Mouse (Mus musculus): ENCODE results near the gene Gm10334. TPM values are rescaled to one million over a fixed set of nuclear protein-coding genes. Genes with fewer than 3 reads are reported as not detected.
"Not testable (repeated sequence)": the region's sequence is repeated elsewhere in the genome, so short reads cannot be mapped to it uniquely, and the experiment has no call there.

The Gm10334 gene
- not detected for total RNA-seq (2022)

DNA sequence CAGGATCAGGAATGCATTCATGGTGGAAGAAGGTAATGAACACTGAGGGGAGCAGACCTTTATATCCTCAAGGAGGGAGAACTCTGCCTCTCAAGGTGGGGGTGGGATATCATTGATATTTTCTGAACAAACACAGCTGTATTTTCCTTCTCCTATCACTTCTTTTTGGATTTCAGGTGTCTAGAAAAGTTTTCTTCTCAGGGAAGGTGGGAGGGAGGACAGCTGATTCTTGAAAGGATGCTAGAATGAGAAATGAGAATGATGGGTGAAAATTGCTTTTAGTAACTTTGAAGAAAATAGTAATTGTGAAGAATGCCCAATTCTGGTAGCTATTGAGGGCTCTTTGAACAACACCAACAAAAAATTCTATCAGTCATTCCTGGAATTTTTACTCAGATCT, at the start of gene Gm10334:
Gene Gm10334, minus strand, starts transcription at position 101 of the 400 bp plus-strand sequence.
- DNase-seq (ENCODE audit: low spot score in 2 of 2) = not testable (repeated sequence)

DNA sequence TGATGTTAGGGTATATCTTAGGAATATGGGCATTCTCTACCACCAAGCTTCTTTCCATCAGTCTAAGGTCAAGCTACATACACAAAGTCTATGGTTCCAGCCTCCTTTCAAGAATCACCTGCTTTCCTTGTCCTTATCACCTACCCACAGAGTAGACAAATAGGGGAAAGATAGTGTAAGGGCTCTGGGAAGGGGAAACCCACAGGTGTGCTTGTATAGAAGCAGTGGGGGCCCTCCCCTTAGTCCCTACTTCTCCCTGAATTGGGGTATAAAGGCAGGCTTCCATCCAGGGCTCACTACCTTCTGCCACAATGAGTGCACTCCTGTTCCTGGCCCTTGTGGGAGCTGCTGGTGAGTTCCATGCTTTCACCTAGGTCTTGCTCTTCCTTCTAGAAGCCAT, 12.7 kb upstream of the Gm10334 start, which contains the start of gene Prss1:
Gene Prss1, plus strand, starts transcription at position 301 of the 400 bp plus-strand sequence.
- DNase-seq (ENCODE audit: low spot score in 2 of 2) = not testable (repeated sequence)

DNA sequence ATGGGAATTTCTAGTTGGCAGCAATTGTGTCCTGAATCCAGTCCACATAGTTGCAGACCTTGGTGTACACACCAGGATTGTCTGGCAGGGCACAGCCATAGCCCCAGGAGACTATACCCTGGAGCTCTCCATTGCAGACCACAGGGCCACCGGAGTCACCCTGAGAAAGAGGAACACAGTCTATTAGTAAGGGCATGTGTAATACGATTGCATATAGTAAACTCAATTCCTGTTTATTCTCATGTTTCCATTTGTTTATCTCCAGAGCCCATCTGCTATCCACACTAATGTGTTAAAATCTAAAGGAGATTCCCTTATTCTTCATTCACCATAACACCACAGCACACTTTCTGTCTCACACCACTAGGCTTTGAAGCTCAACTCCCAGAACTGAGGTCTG, 3.7 kb downstream of the Gm10334 start:
- DNase-seq (ENCODE audit: low spot score in 2 of 2) = not testable (repeated sequence)

Other genes starting within 250 kb of the Gm10334 start
- not detected for gene Try4, start 143.9 kb downstream of the Gm10334 start, total RNA-seq (2022)
- gene Try5, start 129.3 kb downstream of the Gm10334 start, total RNA-seq (2022) = not detected
- not detected for gene Try10, start 92.0 kb downstream of the Gm10334 start, total RNA-seq (2022)
- not detected for gene Prss3, start 68.5 kb downstream of the Gm10334 start, total RNA-seq (2022)
- gene Gm5771, start 53.8 kb downstream of the Gm10334 start, total RNA-seq (2022) = not detected
- gene Prss1, start 12.8 kb upstream of the Gm10334 start, total RNA-seq (2022) = not detected
- not detected for gene Prss2, start 75.6 kb upstream of the Gm10334 start, total RNA-seq (2022)
- gene Ephb6, start 159.3 kb upstream of the Gm10334 start, total RNA-seq (2022) = 10 to 100 TPM; 75.3 to 83.9 (median 78.7) TPM
- gene Trpv6, start 190.3 kb upstream of the Gm10334 start, total RNA-seq (2022) = 1 to 10 TPM; 1.4 to 2.7 (median 1.9) TPM
- gene Trpv5, start 234.6 kb upstream of the Gm10334 start, total RNA-seq (2022) = not detected
- gene Llcfc1, start 238.3 kb upstream of the Gm10334 start, total RNA-seq (2022) = not detected

Measured in layer of hippocampus, adult 8-10 months (tissue).